Mouse (Mus musculus) heart, embryonic 14.5 days (tissue): ENCODE data around the gene Fcgr4. TPM values are rescaled to one million over a fixed set of nuclear protein-coding genes. Genes with fewer than 3 reads are reported as not detected.

ENCODE experiments used
- ATAC-seq: fragments of 200-750 bp; cut with Nextera tagmentation; 2 replicates; pipeline ENCODE4 v1.8.0; 2017; ENCODE audit warnings: low read depth, moderate TSS enrichment; ENCODE audit not compliant: insufficient number of reproducible peaks, insufficient read depth, low FRiP score
- H3K27ac ChIP-seq, 2 experiments: fragments of 200-500 bp in 1 of 2; fragments of 300-500 bp in 1 of 2; sonication (generic) in 1 of 2; replicated peaks in 1 of 2; 2 replicates each; pipeline ENCODE4 v1.5.1; 2012 to 2014; ENCODE audit warnings: low read depth in 2 of 2, low read length in 2 of 2, control low read depth in 1 of 2, mild to moderate bottlenecking in 1 of 2, mixed read lengths in 1 of 2; ENCODE audit not compliant: control insufficient read depth in 1 of 2, insufficient read depth in 1 of 2
- H3K27me3 ChIP-seq: fragments of 300-500 bp; sonication (generic); 2 replicates; pipeline ENCODE4 v1.6.1; 2014; ENCODE audit warnings: mild to moderate bottlenecking, low read length, control low read depth; ENCODE audit not compliant: control insufficient read depth, insufficient read depth
- H3K36me3 ChIP-seq: fragments of 300-500 bp; sonication (generic); 2 replicates; pipeline ENCODE4 v1.6.1; 2014; ENCODE audit warnings: mild to moderate bottlenecking, control low read depth, low read length, mixed read lengths; ENCODE audit not compliant: control insufficient read depth, insufficient read depth
- H3K4me1 ChIP-seq, 2 experiments: fragments of 200-500 bp in 1 of 2; fragments of 300-500 bp in 1 of 2; sonication (generic) in 1 of 2; 2 replicates each; pipeline ENCODE4 v1.6.1; 2012 to 2014; ENCODE audit warnings: low read length in 2 of 2, control low read depth in 1 of 2, mixed read lengths in 1 of 2; ENCODE audit not compliant: control insufficient read depth in 2 of 2, insufficient read depth in 2 of 2
- H3K4me2 ChIP-seq: fragments of 300-500 bp; sonication (generic); 2 replicates; pipeline ENCODE4 v1.6.1; 2014; ENCODE audit warnings: mild to moderate bottlenecking, low read length
- H3K4me3 ChIP-seq, 2 experiments: fragments of 200-500 bp in 1 of 2; fragments of 300-500 bp in 1 of 2; sonication (generic) in 1 of 2; 2 replicates each; pipeline ENCODE4 v1.5.1; 2012 to 2014; ENCODE audit warnings: low read length in 2 of 2, mild to moderate bottlenecking in 2 of 2, control low read depth in 1 of 2, low read depth in 1 of 2, moderate library complexity in 1 of 2; ENCODE audit not compliant: control insufficient read depth in 1 of 2, insufficient read depth in 1 of 2
- H3K9ac ChIP-seq: fragments of 300-500 bp; sonication (generic); 2 replicates; pipeline ENCODE4 v1.6.1; 2014; ENCODE audit warnings: mild to moderate bottlenecking, low read length
- H3K9me3 ChIP-seq: fragments of 300-500 bp; sonication (generic); 2 replicates; pipeline ENCODE4 v1.6.1; 2016; ENCODE audit warnings: low read length, control low read depth; ENCODE audit not compliant: control insufficient read depth
- WGBS: fragments of 180-500 bp; shearing (Covaris S2); extraction: QIAGEN DNeasy Blood & Tissue Kit; methylation state at CpG from one replicate; pipeline ENCODE4 v1.1.7; 2014; 5-methylcytosine and 5-hydroxymethylcytosine counted together
- polyA plus RNA-seq: library from polyadenylated mRNA; unstranded; fragments of >200 nt; fragmentation: Nextera tagmentation; extraction: Ambion mirVana; gene quantifications from 2 replicates; pipeline ENCODE4 v1.2.1, GENCODE M21; 2014

Gene Fcgr4
- polyA plus RNA-seq, 1 experiment from 2014 or later = 1.5 TPM

GRCm38 (mm10) chr1:171033196-171033595 is 14.5 kb downstream of the Fcgr4 start:
- WGBS = under 1% methylated on average over 16 of the region's 16 CpGs
- Histone ChIP-seq H3K4me1 (peaks cover 0 to 3% of the 10 kb centered on the region in 2 experiments; a peak in 2 of 4 replicates), H3K9ac (peak overlapping the region; percentile 69), H3K9me3 (peaks cover 3% of the 10 kb centered on the region; the same call in 1 of the 2 replicates), H3K27me3 (peaks cover 38% of the 10 kb centered on the region), H3K36me3 (no peaks in the 10 kb centered on the region), H3K4me3 (peak overlapping the region; percentile 60 to 61), H3K27ac (no peak overlapping the region), H3K4me2 (peak overlapping the region; percentile 98)
- ATAC-seq = no peak

- peak overlapping the region; percentile 69 for H3K9ac ChIP-seq
- H3K4me2 ChIP-seq = peak overlapping the region; percentile 98
- H3K36me3 ChIP-seq = no peaks in the 10 kb centered on the region
- H3K4me3 ChIP-seq = peak overlapping the region; percentile 60 to 61
- H3K27ac ChIP-seq = no peak overlapping the region
- under 1% methylated on average over 20 of the region's 20 CpGs for WGBS
- peak; percentile 71; the same call in 1 of the 2 replicates for ATAC-seq
- peaks cover 38% of the 10 kb centered on the region for H3K27me3 ChIP-seq
- H3K4me1 ChIP-seq = peaks cover 0 to 3% of the 10 kb centered on the region in 2 experiments; a peak in 2 of 4 replicates
- peaks cover 3% of the 10 kb centered on the region; the same call in 1 of the 2 replicates for H3K9me3 ChIP-seq
These were observed 15.0 kb downstream of the Fcgr4 start for GRCm38 (mm10) chr1:171033756-171034155.

DNA sequence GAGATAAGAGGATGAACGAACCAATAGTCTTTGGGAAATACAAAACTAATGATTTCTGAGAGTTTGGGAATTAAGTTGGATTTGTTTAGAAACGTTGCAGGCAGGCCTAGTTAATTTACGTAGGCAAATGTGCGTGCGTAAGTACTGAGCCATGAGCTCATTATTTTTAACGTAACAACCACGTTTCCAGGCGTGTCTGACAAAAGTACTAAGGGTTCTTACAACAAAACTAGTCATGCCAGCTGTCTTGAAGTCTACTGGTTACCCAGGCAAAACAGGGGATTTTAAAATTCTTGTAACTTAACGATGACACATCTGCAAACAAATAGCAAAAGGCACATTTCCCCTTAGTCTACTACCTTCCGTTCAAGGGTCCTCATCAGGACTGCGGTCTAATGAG is 15.5 kb downstream of the Fcgr4 start:
- peaks cover 38% of the 10 kb centered on the region for H3K27me3 ChIP-seq
- peak overlapping the region; percentile 30 to 61 for H3K4me3 ChIP-seq
- H3K36me3 ChIP-seq = no peaks in the 10 kb centered on the region
- H3K4me2 ChIP-seq = peak overlapping the region; percentile 98
- H3K9ac ChIP-seq = peak overlapping the region; percentile 44
- 5% methylated on average over 11 of the region's 11 CpGs for WGBS
- no peak for ATAC-seq
- no peak overlapping the region for H3K27ac ChIP-seq
- H3K9me3 ChIP-seq = peaks cover 3% of the 10 kb centered on the region; the same call in 1 of the 2 replicates
- peaks cover 0 to 3% of the 10 kb centered on the region in 2 experiments; a peak in 2 of 4 replicates for H3K4me1 ChIP-seq

DNA sequence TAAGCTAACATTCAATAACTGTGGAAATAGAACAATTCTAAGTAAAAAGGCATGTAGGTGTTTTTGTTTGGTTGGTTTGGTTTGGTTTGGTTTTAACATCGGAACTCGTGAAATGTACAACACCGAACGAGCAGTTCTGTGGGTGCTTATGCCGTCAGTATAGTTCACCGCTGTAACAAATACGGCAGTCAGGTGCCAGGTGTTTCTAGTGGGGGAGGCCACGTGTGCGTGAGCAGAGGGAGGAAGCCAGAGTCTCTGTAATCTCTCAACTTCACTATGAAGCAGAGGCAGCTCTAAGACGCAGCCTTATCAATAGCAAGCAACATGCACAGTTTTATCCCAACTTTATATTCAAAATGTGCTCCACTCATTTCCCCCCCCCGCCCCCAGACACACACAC is 16.9 kb downstream of the Fcgr4 start:
- 47% methylated on average over 11 of the region's 11 CpGs for WGBS
- peaks cover 0 to 3% of the 10 kb centered on the region in 2 experiments; a peak in 2 of 4 replicates for H3K4me1 ChIP-seq
- H3K36me3 ChIP-seq = no peaks in the 10 kb centered on the region
- H3K4me2 ChIP-seq = peak overlapping the region; percentile 98
- ATAC-seq = no peak
- H3K9me3 ChIP-seq = peaks cover 3% of the 10 kb centered on the region; the same call in 1 of the 2 replicates
- no peak overlapping the region for H3K9ac ChIP-seq
- peaks cover 31% of the 10 kb centered on the region for H3K27me3 ChIP-seq
- H3K4me3 ChIP-seq = no peak overlapping the region; a peak in 1 of 4 replicates
- H3K27ac ChIP-seq = no peak overlapping the region

DNA sequence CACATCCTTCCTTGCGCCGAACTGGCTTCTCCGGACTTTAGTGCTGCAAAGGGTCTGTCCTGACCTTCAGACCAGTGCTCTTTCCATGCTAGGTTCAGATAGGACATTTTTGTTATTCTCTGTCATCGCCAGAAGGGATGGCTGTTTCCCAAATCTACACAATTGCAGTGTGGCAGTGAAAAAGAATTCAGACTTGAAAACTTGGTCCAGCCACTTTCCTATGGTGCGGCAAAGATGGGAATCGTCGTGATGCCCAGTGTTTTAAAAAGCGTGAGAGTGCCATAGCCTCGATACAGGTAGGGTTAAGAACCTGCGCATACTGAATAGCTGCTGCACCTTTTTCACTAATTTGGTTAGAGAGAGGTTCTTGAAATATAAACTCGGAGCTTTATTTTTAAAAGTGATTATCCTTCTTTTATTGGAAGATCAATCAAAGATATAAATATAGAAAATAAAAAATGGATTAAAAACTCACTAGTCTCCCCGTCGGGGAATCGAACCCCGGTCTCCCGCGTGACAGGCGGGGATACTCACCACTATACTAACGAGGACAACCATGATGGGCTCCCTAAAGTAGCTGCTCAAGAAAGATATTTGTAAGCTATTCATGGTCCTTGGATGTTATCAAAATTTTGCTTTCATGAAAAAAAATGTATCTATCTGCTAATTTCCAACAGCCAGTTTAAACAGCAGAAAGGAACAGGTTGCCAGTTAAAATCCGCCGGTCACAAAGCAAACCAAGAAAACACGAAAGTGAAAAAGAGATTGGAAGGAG is 18.0 kb downstream of the Fcgr4 start:
- Histone ChIP-seq H3K4me2 (peak overlapping the region; percentile 68), H3K9me3 (no peaks in the 10 kb centered on the region), H3K27ac (no peak overlapping the region), H3K4me3 (peak overlapping the region; percentile 46 to 94), H3K9ac (no peak overlapping the region), H3K27me3 (peaks cover 20% of the 10 kb centered on the region), H3K36me3 (no peaks in the 10 kb centered on the region), H3K4me1 (peaks cover 0 to 3% of the 10 kb centered on the region in 2 experiments; a peak in 2 of 4 replicates)
- ATAC-seq = no peak
- WGBS = 2% methylated on average over 22 of the region's 22 CpGs

DNA sequence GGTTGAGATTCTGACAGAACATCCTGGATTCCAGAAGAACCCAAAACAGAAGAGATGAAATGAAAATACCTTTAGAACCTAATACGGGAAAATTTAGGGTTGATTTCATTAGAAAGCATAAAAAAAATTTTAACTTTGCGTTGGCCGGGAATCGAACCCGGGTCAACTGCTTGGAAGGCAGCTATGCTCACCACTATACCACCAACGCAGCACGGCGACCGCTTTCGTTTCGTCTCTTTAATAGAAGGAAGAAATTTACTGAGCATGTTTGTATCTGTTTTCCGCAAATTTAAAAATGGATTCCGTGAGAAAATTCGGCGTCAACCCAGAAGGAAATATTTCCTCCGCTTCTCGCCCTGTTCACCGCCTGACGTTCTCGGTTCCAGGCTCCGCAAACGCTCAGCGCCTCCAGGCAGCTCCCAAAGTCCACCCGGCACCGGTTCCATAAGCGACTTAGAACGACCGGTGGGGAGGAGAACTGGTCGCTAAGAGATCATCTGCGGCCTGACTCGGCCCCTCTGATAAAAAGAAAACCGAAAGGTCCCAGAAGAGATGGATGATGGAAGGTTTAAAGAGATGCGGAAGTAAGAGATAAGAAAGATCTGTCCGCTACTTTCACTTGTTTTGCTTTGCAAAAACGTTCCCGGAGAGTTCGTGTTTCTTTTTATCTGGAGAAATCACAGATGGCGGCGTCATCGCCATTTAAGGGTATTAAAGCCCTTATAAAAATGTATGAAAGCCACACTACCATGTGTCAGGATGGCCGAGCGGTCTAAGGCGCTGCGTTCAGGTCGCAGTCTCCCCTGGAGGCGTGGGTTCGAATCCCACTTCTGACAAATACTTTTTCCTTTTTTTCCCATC is 19.4 kb downstream of the Fcgr4 start:
- Histone ChIP-seq H3K27me3 (peaks cover 7% of the 10 kb centered on the region), H3K9ac (peak overlapping the region; percentile 93), H3K4me2 (peak overlapping the region; percentile 68), H3K4me1 (peaks cover 0 to 3% of the 10 kb centered on the region in 2 experiments; a peak in 2 of 4 replicates), H3K27ac (peak overlapping the region; percentile 72 to 85), H3K36me3 (no peaks in the 10 kb centered on the region), H3K9me3 (no peaks in the 10 kb centered on the region), H3K4me3 (peak overlapping the region; percentile 82 to 94)
- WGBS = under 1% methylated on average over 47 of the region's 47 CpGs
- peak; percentile 70 for ATAC-seq

DNA sequence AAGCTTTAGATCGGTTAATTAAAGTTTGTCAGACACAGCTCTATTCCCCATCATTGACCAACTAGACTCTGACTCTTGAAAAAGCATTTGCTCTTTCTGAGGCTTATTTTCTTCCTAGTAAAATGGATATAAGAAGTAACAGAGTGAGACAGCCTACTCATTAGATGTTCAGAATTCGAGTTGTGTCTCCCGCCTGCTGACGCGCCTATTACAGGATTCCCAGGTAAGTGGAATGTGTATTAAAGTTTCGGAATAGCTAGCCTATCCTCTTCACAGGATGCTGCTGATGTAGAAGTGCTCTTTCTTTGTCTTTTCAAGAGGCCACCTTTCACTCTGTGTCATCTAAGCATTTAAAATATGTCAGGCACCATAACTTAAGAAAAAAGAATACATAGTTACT is 20.4 kb downstream of the Fcgr4 start:
- H3K4me2 ChIP-seq = no peak overlapping the region
- no peak overlapping the region for H3K9ac ChIP-seq
- peaks cover 0 to 3% of the 10 kb centered on the region in 2 experiments; a peak in 2 of 4 replicates for H3K4me1 ChIP-seq
- no peaks in the 10 kb centered on the region for H3K36me3 ChIP-seq
- no peak overlapping the region for H3K27ac ChIP-seq
- H3K9me3 ChIP-seq = no peaks in the 10 kb centered on the region
- WGBS = 75% methylated on average over 6 of the region's 6 CpGs
- no peak overlapping the region for H3K4me3 ChIP-seq
- H3K27me3 ChIP-seq = peaks cover 3% of the 10 kb centered on the region; the same call in 1 of the 2 replicates
- ATAC-seq = no peak
